Mouse (Mus musculus): ENCODE data around the gene Serpina6. TPM values are rescaled to one million over a fixed set of nuclear protein-coding genes. Genes with fewer than 3 reads are reported as not detected.

Gene Serpina6
- total and polyA plus RNA-seq, 2 experiments from 2014 or later, result not detected

GRCm38 (mm10) chr12:103615141-103615540, 41.9 kb downstream of the Serpina6 start:
- Histone ChIP-seq H3K9me3 (ENCODE audit: low read length) (no peaks in the 10 kb centered on the region), H3K9ac (replicated peaks; ENCODE audit: low read length) (no peak overlapping the region), H3K36me3 (ENCODE audit: insufficient read depth, low read length) (peaks cover 4% of the 10 kb centered on the region; the same call in 1 of the 2 replicates), H3K4me1 (ENCODE audit: insufficient read depth, low read length) (no peaks in the 10 kb centered on the region), H3K27ac (no peak overlapping the region), H3K27me3 (ENCODE audit: insufficient read depth, low read length) (no peaks in the 10 kb centered on the region), H3K4me3 (ENCODE audit: low read length) (no peak overlapping the region), H3K4me2 (ENCODE audit: low read depth, low read length) (no peak overlapping the region)
- ATAC-seq (no peak), DNase-seq (ENCODE audit: low spot score) (no peak)
- TF ChIP-seq CTCF (IDR thresholded peaks at IDR 0.05; ENCODE audit: low read depth), result no peak
- 89% methylated on average over 1 of the region's 1 CpGs for WGBS

GRCm38 (mm10) chr12:103601839-103602238, 55.2 kb downstream of the Serpina6 start:
- ATAC-seq (no peak), DNase-seq (ENCODE audit: low spot score) (no peak)
- 86% methylated on average over 3 of the region's 3 CpGs for WGBS
- H3K27ac ChIP-seq, result no peak overlapping the region
- H3K4me3 ChIP-seq (ENCODE audit: low read length), result no peak overlapping the region
- no peaks in the 10 kb centered on the region for H3K36me3 ChIP-seq (ENCODE audit: insufficient read depth, low read length)
- H3K4me1 ChIP-seq (ENCODE audit: insufficient read depth, low read length), result no peaks in the 10 kb centered on the region
- TF ChIP-seq CTCF (IDR thresholded peaks at IDR 0.05; ENCODE audit: low read depth), result no peak
- H3K4me2 ChIP-seq (ENCODE audit: low read depth, low read length), result no peak overlapping the region
- H3K9ac ChIP-seq (replicated peaks; ENCODE audit: low read length), result no peak overlapping the region
- H3K27me3 ChIP-seq (ENCODE audit: insufficient read depth, low read length), result no peaks in the 10 kb centered on the region
- H3K9me3 ChIP-seq (ENCODE audit: low read length), result no peaks in the 10 kb centered on the region

GRCm38 (mm10) chr12:103600364-103600763, 56.6 kb downstream of the Serpina6 start:
- Histone ChIP-seq H3K9ac (replicated peaks; ENCODE audit: low read length) (no peak overlapping the region), H3K4me3 (ENCODE audit: low read length) (no peak overlapping the region), H3K4me1 (ENCODE audit: insufficient read depth, low read length) (no peaks in the 10 kb centered on the region), H3K9me3 (ENCODE audit: low read length) (no peaks in the 10 kb centered on the region), H3K36me3 (ENCODE audit: insufficient read depth, low read length) (no peaks in the 10 kb centered on the region), H3K27me3 (ENCODE audit: insufficient read depth, low read length) (no peaks in the 10 kb centered on the region), H3K4me2 (ENCODE audit: low read depth, low read length) (no peak overlapping the region), H3K27ac (no peak overlapping the region)
- no peak for TF ChIP-seq CTCF (IDR thresholded peaks at IDR 0.05; ENCODE audit: low read depth)
- ATAC-seq (no peak), DNase-seq (ENCODE audit: low spot score) (no peak)
- WGBS, result 24% methylated on average over 3 of the region's 3 CpGs

GRCm38 (mm10) chr12:103598411-103598810, 58.6 kb downstream of the Serpina6 start:
- WGBS, result 73% methylated on average over 2 of the region's 2 CpGs
- H3K4me1 ChIP-seq (ENCODE audit: insufficient read depth, low read length), result no peaks in the 10 kb centered on the region
- H3K36me3 ChIP-seq (ENCODE audit: insufficient read depth, low read length), result peaks cover 4% of the 10 kb centered on the region; the same call in 1 of the 2 replicates
- no peaks in the 10 kb centered on the region for H3K9me3 ChIP-seq (ENCODE audit: low read length)
- H3K9ac ChIP-seq (replicated peaks; ENCODE audit: low read length), result no peak overlapping the region
- DNase-seq (ENCODE audit: low spot score) (no peak), ATAC-seq (no peak)
- no peaks in the 10 kb centered on the region for H3K27me3 ChIP-seq (ENCODE audit: insufficient read depth, low read length)
- TF ChIP-seq CTCF (IDR thresholded peaks at IDR 0.05; ENCODE audit: low read depth), result no peak
- no peak overlapping the region for H3K4me3 ChIP-seq (ENCODE audit: low read length)
- no peak overlapping the region for H3K27ac ChIP-seq
- no peak overlapping the region for H3K4me2 ChIP-seq (ENCODE audit: low read depth, low read length)

Other genes with a start within 250 kb of the Serpina6 start
- gene 9330161L09Rik, start 249.4 kb downstream of the Serpina6 start, total RNA-seq (2014; rRNA removed), result 4.2 and 6.5 TPM in 2 replicates
- 0.91 and 1.1 TPM in 2 replicates for gene 9330161L09Rik, start 249.4 kb downstream of the Serpina6 start, polyA plus RNA-seq (2015; fragmentation: Nextera tagmentation; extraction: Ambion mirVana)
- 129 and 148 TPM in 2 replicates for gene Ddx24, start 231.4 kb downstream of the Serpina6 start, total RNA-seq (2014; rRNA removed)
- 213 and 220 TPM in 2 replicates for gene Ddx24, start 231.4 kb downstream of the Serpina6 start, polyA plus RNA-seq (2015; fragmentation: Nextera tagmentation; extraction: Ambion mirVana)
- 18.4 and 28.6 TPM in 2 replicates for gene Ifi27, start 223.0 kb downstream of the Serpina6 start, total RNA-seq (2014; rRNA removed)
- gene Ifi27, start 223.0 kb downstream of the Serpina6 start, polyA plus RNA-seq (2015; fragmentation: Nextera tagmentation; extraction: Ambion mirVana), result 26.7 and 29.2 TPM in 2 replicates
- gene Ifi27l2a, start 213.5 kb downstream of the Serpina6 start, total RNA-seq (2014; rRNA removed), result 3.2 TPM in 1 of 2 replicates, not detected in the other
- 13.1 and 13.5 TPM in 2 replicates for gene Ifi27l2a, start 213.5 kb downstream of the Serpina6 start, polyA plus RNA-seq (2015; fragmentation: Nextera tagmentation; extraction: Ambion mirVana)
- not detected in 2 replicates for gene Ifi27l2b, start 200.0 kb downstream of the Serpina6 start, total RNA-seq (2014; rRNA removed)
- not detected in 2 replicates for gene Ifi27l2b, start 200.0 kb downstream of the Serpina6 start, polyA plus RNA-seq (2015; fragmentation: Nextera tagmentation; extraction: Ambion mirVana)
- 6.6 and 6.7 TPM in 2 replicates for gene Ppp4r4, start 124.9 kb downstream of the Serpina6 start, total RNA-seq (2014; rRNA removed)
- gene Ppp4r4, start 124.9 kb downstream of the Serpina6 start, polyA plus RNA-seq (2015; fragmentation: Nextera tagmentation; extraction: Ambion mirVana), result 3.0 and 3.6 TPM in 2 replicates
- gene Serpina10, start 25.8 kb downstream of the Serpina6 start, total RNA-seq (2014; rRNA removed), result not detected in 2 replicates
- gene Serpina10, start 25.8 kb downstream of the Serpina6 start, polyA plus RNA-seq (2015; fragmentation: Nextera tagmentation; extraction: Ambion mirVana), result 0.16 TPM in 1 of 2 replicates, not detected in the other
- not detected in 2 replicates for gene Serpina16, start 18.9 kb upstream of the Serpina6 start, total RNA-seq (2014; rRNA removed)
- gene Serpina16, start 18.9 kb upstream of the Serpina6 start, polyA plus RNA-seq (2015; fragmentation: Nextera tagmentation; extraction: Ambion mirVana), result not detected in 2 replicates
- not detected in 2 replicates for gene Serpina1f, start 38.3 kb upstream of the Serpina6 start, total RNA-seq (2014; rRNA removed)
- gene Serpina1f, start 38.3 kb upstream of the Serpina6 start, polyA plus RNA-seq (2015; fragmentation: Nextera tagmentation; extraction: Ambion mirVana), result not detected in 2 replicates
- not detected in 2 replicates for gene Serpina1d, start 116.4 kb upstream of the Serpina6 start, total RNA-seq (2014; rRNA removed)
- not detected in 2 replicates for gene Serpina1d, start 116.4 kb upstream of the Serpina6 start, polyA plus RNA-seq (2015; fragmentation: Nextera tagmentation; extraction: Ambion mirVana)
- not detected in 2 replicates for gene Serpina1b, start 173.2 kb upstream of the Serpina6 start, total RNA-seq (2014; rRNA removed)
- gene Serpina1b, start 173.2 kb upstream of the Serpina6 start, polyA plus RNA-seq (2015; fragmentation: Nextera tagmentation; extraction: Ambion mirVana), result not detected in 2 replicates
- not detected in 2 replicates for gene Serpina1a, start 206.3 kb upstream of the Serpina6 start, total RNA-seq (2014; rRNA removed)
- not detected in 2 replicates for gene Serpina1a, start 206.3 kb upstream of the Serpina6 start, polyA plus RNA-seq (2015; fragmentation: Nextera tagmentation; extraction: Ambion mirVana)
- gene Serpina1c, start 247.7 kb upstream of the Serpina6 start, total RNA-seq (2014; rRNA removed), result not detected in 2 replicates
- gene Serpina1c, start 247.7 kb upstream of the Serpina6 start, polyA plus RNA-seq (2015; fragmentation: Nextera tagmentation; extraction: Ambion mirVana), result not detected in 2 replicates

All from hindbrain, postnatal 0 days (tissue).